Mouse (Mus musculus): ENCODE measurements around the gene Tas2r144.
A peak's percentile ranks its signal among the peaks of the same experiment; 100 is the strongest.

Tas2r144 gene

DNA sequence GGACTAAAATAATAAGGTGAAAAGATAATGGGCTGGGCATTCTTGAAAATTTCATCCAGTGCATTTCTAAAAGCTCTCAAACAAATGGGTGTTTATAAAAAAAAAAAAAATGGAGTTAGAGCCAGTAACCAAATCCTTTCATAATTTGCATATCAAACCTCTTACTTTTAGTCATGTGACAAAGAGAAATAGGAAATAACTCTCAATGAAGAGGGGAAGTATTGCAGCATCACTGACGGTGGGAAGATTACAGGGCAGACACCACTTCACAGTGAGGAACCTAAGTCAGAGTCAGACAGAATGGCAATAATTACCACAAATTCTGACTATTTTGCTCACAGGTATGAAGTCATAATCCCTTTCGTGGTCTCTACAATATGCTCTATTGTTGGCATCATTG is at the start of gene Tas2r144:
Gene Tas2r144 (plus strand): TSS at position 301 of the 400 bp plus-strand sequence.
- DNase-seq: no peak

GRCm38 (mm10) chr6:42182462-42182861 is 32.7 kb upstream of the Tas2r144 start:
- DNase-seq: no peak

DNA sequence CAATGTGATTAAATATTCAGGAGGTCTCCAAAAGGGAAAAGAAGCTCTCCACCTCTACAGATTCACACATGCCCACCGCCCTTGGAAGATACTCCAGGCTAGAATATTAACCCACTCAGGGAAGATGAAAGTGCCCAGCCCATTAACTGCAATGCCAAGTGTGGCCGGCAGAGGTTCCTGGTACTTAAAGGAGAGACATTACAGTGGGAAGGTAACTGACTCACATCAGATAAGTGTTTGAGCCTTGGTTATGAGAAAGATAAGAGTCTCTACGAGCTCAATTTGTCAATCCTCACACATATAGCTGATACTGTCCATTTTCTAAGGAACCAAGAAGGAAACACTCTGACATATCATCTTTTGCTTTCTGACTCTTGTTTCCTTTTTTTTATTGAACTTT is 28.9 kb upstream of the Tas2r144 start:
- no peak for DNase-seq

DNA sequence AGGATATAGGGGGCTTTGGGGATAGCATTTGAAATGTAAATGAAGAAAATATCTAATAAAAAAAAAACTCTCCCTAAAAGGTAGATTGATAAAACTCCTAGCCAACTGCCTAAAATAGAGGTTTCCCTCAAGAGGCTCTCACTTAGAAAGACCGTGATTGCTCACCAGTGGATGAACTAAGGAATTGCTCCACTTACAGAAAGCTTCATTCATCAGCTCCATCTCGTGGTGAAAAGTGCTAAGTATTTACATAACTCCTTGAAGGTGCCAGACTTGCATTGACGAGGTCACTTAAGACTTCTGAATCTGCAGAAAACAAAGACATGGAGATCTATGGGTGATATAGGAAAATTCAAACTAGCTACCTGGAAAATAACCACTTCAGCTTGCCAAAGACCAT is 17.4 kb upstream of the Tas2r144 start:
- no peak for DNase-seq

- no peak for DNase-seq
Measured at GRCm38 (mm10) chr6:42199498-42199897, 15.6 kb upstream of the Tas2r144 start.

DNA sequence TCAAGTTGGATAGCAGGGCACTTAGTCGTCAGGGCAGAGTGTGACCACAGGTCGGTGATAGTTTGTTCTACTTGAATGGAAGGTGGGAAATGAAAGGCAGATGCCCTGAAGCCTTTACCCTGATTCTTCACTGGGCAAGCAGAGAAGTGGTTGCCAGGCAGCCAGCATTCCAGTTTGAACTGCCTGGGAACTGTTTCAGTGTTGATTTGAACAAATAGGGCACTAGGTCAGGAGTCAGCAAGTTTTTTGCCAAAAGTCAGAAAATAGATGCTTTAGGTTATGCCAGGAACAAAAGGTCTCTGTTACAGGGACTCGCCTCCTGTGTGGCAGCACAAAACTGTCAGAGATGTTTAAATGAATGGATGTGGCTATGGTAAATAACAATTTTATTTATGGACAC is 7.2 kb downstream of the Tas2r144 start:
- DNase-seq: peak; percentile 7

DNA sequence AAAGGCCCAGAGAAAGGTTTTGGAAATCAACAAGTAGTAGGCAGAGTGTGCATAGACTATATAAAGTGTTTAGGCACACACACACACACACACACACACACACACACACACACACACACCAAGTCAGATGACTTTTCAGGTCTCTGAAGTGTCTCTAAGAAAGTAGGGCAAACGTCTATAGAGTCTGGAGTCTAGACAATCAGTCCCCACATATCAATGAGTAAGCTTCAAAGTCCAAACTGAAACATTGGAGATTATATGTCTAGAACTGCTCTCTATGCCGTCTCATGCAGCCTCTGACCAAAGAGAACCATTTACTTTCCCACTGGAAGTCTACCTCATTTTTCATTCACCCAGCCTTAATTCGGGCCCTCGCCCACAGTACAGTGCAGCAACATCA is 9.9 kb downstream of the Tas2r144 start:
- DNase-seq: no peak

DNA sequence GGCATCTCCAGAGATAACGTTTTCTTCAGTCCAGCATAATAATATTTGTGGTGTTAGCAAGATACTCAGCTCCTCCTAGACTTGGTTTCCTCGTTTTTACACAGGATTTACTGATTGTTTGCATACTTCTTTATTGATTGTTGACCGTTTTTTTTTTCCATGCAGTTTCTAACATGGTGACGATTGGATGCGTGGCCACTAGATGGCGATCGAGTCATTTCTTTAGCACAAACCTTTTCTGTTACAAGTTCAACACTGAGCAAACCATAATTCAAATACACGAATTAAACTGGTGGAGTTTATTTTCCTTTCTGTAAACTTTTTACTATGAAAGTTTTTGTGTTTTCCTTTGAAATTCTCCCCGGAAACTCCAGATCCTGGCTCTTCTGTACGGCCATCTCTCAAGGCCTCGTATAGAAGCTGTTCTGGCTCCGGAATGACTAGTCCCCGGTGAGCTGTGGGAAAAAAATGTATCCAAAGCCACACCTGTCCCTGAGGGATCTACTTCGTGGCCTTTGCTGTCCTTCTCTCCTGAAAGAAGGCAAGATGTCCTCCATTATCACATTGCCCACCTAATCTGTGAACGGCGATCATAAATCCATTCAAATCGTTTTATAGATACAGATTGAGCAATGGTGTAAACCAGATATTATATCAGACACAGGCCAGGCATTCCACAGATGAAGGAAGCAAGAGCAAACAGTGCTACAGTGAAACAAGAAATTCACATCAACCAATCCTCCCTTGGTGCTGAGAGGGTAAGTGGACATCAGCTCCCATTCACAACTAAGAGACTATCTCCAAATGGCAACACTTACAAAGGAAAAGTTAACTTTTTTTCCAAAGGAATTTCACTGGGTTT is 12.3 kb downstream of the Tas2r144 start:
- DNase-seq: peak; percentile 31

- no peak for DNase-seq
Measured at GRCm38 (mm10) chr6:42229610-42230009, 14.5 kb downstream of the Tas2r144 start.

- DNase-seq: no peak
Measured at GRCm38 (mm10) chr6:42231191-42231590, 16.1 kb downstream of the Tas2r144 start.

DNA sequence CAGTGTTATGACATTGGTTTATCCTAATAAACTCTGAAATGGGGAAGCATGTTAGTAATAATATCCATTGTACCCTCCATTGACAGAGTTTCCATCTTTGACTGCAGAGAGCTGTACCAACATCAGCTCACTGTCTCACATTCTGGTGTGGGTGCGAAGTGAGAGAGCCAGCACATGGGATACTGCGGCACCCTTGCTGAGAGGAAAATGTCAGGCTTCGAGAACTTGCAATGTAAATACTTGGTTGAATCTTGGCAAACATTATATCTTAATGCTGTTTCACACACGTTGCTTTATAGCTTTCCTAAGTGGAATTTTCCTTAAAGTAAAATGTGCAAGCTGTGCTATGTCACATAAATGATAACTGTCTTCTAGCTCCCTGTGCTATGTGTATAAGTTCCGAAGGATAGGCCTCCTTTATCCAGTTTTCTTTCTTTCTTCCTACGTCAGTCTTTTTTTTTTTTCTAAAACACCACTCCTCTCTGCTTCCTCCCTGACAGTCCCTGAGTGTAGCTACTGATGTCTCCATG is 22.2 kb downstream of the Tas2r144 start:
- DNase-seq: no peak

DNA sequence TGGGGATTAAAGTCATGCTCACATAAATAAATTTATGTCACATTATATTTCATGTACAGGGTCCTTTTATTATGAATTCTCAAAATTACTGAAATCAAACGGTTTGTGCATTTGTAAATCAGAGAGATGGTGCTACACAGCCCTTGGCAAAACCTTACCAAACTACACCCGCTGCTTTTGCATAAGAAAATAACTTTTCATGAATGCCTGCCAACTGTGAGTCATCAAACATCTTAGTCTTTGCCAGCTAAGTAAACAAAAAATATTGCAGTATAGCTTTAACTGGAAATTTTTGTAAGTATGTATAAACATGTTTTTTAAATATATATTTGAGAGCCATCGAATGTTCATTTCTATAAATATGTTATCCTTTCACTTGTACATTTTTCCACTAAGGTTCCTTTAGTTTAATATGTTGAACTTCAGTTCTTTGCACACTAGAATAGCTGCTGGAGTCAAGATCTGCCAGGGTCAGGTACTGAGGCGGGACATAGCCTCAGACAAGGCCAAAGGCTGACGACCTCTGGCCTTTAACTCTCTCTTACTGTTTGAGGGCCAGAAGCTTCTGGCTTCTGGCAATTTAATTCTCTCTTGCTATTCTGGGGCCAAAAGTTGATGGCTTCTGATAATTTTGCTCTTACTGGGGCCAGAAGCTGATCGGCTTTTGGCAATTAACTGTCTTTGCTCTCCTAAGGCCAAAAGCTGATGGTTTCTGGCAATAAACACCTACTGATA is 26.4 kb downstream of the Tas2r144 start:
- no peak for DNase-seq

DNA sequence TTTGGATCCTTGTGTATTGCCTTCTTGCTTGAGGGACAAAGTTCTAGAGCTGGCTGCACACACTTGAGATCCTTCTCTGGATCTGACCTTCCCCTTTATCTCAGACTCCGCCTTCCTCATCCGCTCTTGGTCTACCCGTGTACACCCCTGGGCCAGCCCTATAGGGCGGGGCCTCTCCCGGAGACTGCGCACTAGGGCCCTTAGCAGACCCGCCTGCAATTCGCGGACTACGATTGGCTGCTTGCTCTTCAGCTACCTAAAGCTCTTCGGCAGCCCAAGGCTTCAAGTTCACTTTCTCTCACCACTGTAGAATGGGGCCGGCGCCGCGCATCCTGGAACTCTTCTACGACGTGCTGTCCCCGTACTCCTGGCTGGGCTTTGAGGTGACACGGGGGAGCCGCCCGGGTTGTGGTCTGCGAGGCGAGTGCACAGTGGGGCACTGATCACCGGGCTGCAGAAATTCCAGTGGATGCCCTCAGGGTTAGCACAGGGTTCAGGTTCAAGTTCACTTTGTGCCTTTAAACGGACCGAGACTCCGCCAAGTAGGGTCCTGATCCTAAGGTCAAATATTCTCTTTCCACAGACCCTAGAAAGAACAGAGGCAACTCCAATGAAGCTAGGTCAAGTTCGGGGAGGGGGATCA is 30.7 kb downstream of the Tas2r144 start, which contains the start of gene Gstk1:
Gene Gstk1 (plus strand): TSS at position 225 of the 643 bp plus-strand sequence.
- peak; percentile 81 for DNase-seq

GRCm38 (mm10) chr6:42247173-42247572 is 32.0 kb downstream of the Tas2r144 start:
- DNase-seq: peak; percentile 29

GRCm38 (mm10) chr6:42247981-42248380 is 32.9 kb downstream of the Tas2r144 start:
- no peak for DNase-seq

- DNase-seq: no peak
Measured at GRCm38 (mm10) chr6:42251791-42252190, 36.7 kb downstream of the Tas2r144 start.

DNA sequence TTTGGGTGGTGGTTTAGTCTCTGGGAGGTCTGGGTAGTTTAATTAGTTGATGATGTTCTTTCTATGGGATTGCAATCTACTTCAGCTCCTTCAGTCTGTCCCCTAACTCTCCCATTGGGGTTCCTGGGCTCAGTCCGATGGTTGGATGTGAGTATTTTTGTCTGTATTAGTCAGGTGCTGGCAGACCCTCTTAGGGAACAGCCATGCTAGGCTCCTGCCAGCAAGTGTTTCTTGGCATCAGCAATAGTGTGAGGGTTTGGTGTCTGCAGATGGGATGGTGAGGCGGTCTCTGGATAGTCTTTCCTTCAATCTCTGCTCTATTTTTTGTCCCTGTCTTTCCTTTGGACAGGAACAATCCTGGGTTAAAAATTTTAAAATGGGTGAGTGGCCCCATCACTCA is 38.0 kb downstream of the Tas2r144 start:
- DNase-seq: no peak

- DNase-seq: peak; percentile 25
Measured at GRCm38 (mm10) chr6:42257303-42257863, 42.3 kb downstream of the Tas2r144 start.

DNA sequence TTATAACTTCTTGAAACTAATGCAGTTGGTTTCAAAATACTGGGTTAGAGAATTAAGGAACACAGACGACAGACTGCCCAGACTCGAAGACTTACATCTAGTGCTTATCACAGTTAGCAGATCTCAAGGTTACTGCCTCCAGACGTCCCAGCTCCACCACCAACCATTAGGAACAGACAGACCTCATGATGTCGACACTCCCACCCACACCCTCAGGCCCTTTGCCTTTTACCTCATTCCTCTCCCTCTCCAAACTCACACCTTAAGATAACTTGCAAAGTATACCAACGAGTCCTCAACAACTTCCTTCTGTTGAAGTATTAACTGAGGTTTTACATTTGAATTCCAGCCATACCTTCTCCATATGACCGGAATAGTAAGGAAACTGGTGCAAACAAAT is 45.3 kb downstream of the Tas2r144 start:
- no peak for DNase-seq

- no peak for DNase-seq
Measured at GRCm38 (mm10) chr6:42261524-42262170, 46.5 kb downstream of the Tas2r144 start, which contains the start of gene Tmem139. Gene Tmem139, plus strand, starts transcription at chr6:42261970.

DNA sequence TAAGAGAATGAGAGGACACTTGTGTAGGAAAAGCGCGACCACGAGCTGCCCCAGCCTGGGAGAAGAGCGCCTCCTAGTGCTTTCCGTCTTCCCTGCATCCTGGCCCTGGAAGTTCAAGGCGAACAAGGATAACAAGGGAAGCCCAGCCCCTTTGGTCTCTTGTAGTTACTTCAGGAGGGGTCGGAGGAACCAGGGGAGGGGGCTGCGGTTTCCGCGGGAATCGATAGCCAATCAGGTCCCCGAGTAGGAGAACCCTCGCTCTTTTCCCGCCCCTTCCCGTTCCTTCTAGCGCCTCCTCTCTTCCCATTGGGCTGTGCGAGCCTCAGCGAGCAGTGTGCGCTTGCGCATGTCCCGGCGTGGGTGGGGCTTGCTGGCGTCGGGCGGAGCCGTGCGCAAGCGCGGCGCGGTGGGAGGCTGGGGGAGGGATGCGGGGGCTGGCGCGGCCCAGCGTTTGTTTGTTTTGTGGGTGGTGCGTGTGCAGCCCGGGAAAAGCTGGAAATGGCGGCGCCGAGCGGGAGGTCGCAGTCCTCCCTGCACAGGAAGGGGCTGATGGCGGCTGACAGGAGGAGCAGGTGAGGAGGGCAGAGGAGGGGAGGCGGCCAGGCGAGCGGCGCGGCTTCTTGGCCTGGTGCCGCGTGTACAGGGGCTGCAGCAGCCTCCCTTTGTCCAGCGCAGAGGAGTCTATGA is 49.6 kb downstream of the Tas2r144 start, which contains the start of gene Casp2:
Gene Casp2 (plus strand): TSS at position 360 of the 687 bp plus-strand sequence.
- DNase-seq: peak; percentile 100
